Mouse (Mus musculus): ENCODE data around the gene Nek11. TPM values are rescaled to one million over a fixed set of nuclear protein-coding genes. Genes with fewer than 3 reads are reported as not detected.
A peak's percentile ranks its signal among the peaks of the same experiment; 100 is the strongest.

The Nek11 gene
- polyA plus RNA-seq, 1 experiment from 2014 or later, result 2.8 TPM

GRCm38 (mm10) chr9:105257668-105258067 is 137.7 kb downstream of the Nek11 start:
- DNase-seq (ENCODE audit: low spot score) (no peak), ATAC-seq (ENCODE audit: low FRiP score) (no peak)
- H3K9ac ChIP-seq (ENCODE audit: low read depth, low read length), result no peak overlapping the region
- H3K4me3 ChIP-seq (ENCODE audit: low read depth, low read length), result no peak overlapping the region
- H3K4me2 ChIP-seq (replicated peaks; ENCODE audit: low read depth, low read length), result no peak overlapping the region
- WGBS, result 80% methylated on average over 10 of the region's 10 CpGs
- H3K9me3 ChIP-seq (ENCODE audit: control insufficient read depth, low read length), result no peaks in the 10 kb centered on the region
- no peak overlapping the region for H3K27ac ChIP-seq (ENCODE audit: low read depth, low read length)
- no peaks in the 10 kb centered on the region for H3K27me3 ChIP-seq (ENCODE audit: control insufficient read depth, insufficient read depth, low read length)
- H3K36me3 ChIP-seq (ENCODE audit: control insufficient read depth, insufficient read depth, low read length), result no peaks in the 10 kb centered on the region
- H3K4me1 ChIP-seq (replicated peaks; ENCODE audit: control insufficient read depth, insufficient read depth, low read length), result no peaks in the 10 kb centered on the region

GRCm38 (mm10) chr9:105254076-105254475 is 141.2 kb downstream of the Nek11 start:
- no peaks in the 10 kb centered on the region for H3K4me1 ChIP-seq (replicated peaks; ENCODE audit: control insufficient read depth, insufficient read depth, low read length)
- 97% methylated on average over 1 of the region's 1 CpGs for WGBS
- H3K27ac ChIP-seq (ENCODE audit: low read depth, low read length), result no peak overlapping the region
- DNase-seq (ENCODE audit: low spot score), result no peak
- no peaks in the 10 kb centered on the region for H3K27me3 ChIP-seq (ENCODE audit: control insufficient read depth, insufficient read depth, low read length)
- H3K9me3 ChIP-seq (ENCODE audit: control insufficient read depth, low read length), result no peaks in the 10 kb centered on the region
- no peak overlapping the region for H3K4me2 ChIP-seq (replicated peaks; ENCODE audit: low read depth, low read length)
- H3K4me3 ChIP-seq (ENCODE audit: low read depth, low read length), result no peak overlapping the region
- no peaks in the 10 kb centered on the region for H3K36me3 ChIP-seq (ENCODE audit: control insufficient read depth, insufficient read depth, low read length)
- no peak for ATAC-seq (ENCODE audit: low FRiP score)
- no peak overlapping the region for H3K9ac ChIP-seq (ENCODE audit: low read depth, low read length)

- H3K27ac ChIP-seq (ENCODE audit: low read depth, low read length), result no peak overlapping the region
These were observed 142.8 kb downstream of the Nek11 start for GRCm38 (mm10) chr9:105252349-105253041.

GRCm38 (mm10) chr9:105251256-105251655 is 144.1 kb downstream of the Nek11 start:
- H3K9me3 ChIP-seq (ENCODE audit: control insufficient read depth, low read length), result no peaks in the 10 kb centered on the region
- no peak overlapping the region for H3K27ac ChIP-seq (ENCODE audit: low read depth, low read length)
- no peak for ATAC-seq (ENCODE audit: low FRiP score)
- DNase-seq (ENCODE audit: low spot score), result no peak
- H3K27me3 ChIP-seq (ENCODE audit: control insufficient read depth, insufficient read depth, low read length), result no peaks in the 10 kb centered on the region
- no peak overlapping the region for H3K9ac ChIP-seq (ENCODE audit: low read depth, low read length)
- no peak overlapping the region for H3K4me2 ChIP-seq (replicated peaks; ENCODE audit: low read depth, low read length)
- H3K36me3 ChIP-seq (ENCODE audit: control insufficient read depth, insufficient read depth, low read length), result no peaks in the 10 kb centered on the region
- no peak overlapping the region for H3K4me3 ChIP-seq (ENCODE audit: low read depth, low read length)
- 95% methylated on average over 4 of the region's 4 CpGs for WGBS
- no peaks in the 10 kb centered on the region for H3K4me1 ChIP-seq (replicated peaks; ENCODE audit: control insufficient read depth, insufficient read depth, low read length)

More at GRCm38 (mm10) chr9:105252349-105253041, 142.8 kb downstream of the Nek11 start:
- Histone ChIP-seq H3K27me3 (ENCODE audit: control insufficient read depth, insufficient read depth, low read length) (no peaks in the 10 kb centered on the region), H3K4me3 (ENCODE audit: low read depth, low read length) (no peak overlapping the region), H3K4me1 (replicated peaks; ENCODE audit: control insufficient read depth, insufficient read depth, low read length) (no peaks in the 10 kb centered on the region), H3K4me2 (replicated peaks; ENCODE audit: low read depth, low read length) (no peak overlapping the region), H3K9ac (ENCODE audit: low read depth, low read length) (no peak overlapping the region), H3K36me3 (ENCODE audit: control insufficient read depth, insufficient read depth, low read length) (no peaks in the 10 kb centered on the region), H3K9me3 (ENCODE audit: control insufficient read depth, low read length) (no peaks in the 10 kb centered on the region)
- 71% methylated on average over 4 of the region's 4 CpGs for WGBS
- ATAC-seq (ENCODE audit: low FRiP score), result no peak
- DNase-seq (ENCODE audit: low spot score), result no peak

GRCm38 (mm10) chr9:105244024-105244423 is 151.3 kb downstream of the Nek11 start:
- ATAC-seq (ENCODE audit: low FRiP score), result no peak
- peak; percentile 60 for DNase-seq (ENCODE audit: low spot score)
- 31% methylated on average over 5 of the region's 5 CpGs for WGBS
- Histone ChIP-seq H3K4me2 (replicated peaks; ENCODE audit: low read depth, low read length) (no peak overlapping the region), H3K9me3 (ENCODE audit: control insufficient read depth, low read length) (no peaks in the 10 kb centered on the region), H3K27ac (ENCODE audit: low read depth, low read length) (no peak overlapping the region), H3K36me3 (ENCODE audit: control insufficient read depth, insufficient read depth, low read length) (no peaks in the 10 kb centered on the region), H3K4me3 (ENCODE audit: low read depth, low read length) (no peak overlapping the region), H3K9ac (ENCODE audit: low read depth, low read length) (no peak overlapping the region), H3K27me3 (ENCODE audit: control insufficient read depth, insufficient read depth, low read length) (no peaks in the 10 kb centered on the region), H3K4me1 (replicated peaks; ENCODE audit: control insufficient read depth, insufficient read depth, low read length) (no peaks in the 10 kb centered on the region)

GRCm38 (mm10) chr9:105214434-105214833 is 180.9 kb downstream of the Nek11 start:
- H3K27me3 ChIP-seq (ENCODE audit: control insufficient read depth, insufficient read depth, low read length), result no peaks in the 10 kb centered on the region
- DNase-seq (ENCODE audit: low spot score) (peak; percentile 1), ATAC-seq (ENCODE audit: low FRiP score) (no peak)
- WGBS, result 60% methylated on average over 4 of the region's 4 CpGs
- no peaks in the 10 kb centered on the region for H3K4me1 ChIP-seq (replicated peaks; ENCODE audit: control insufficient read depth, insufficient read depth, low read length)
- no peak overlapping the region for H3K4me3 ChIP-seq (ENCODE audit: low read depth, low read length)
- no peaks in the 10 kb centered on the region for H3K36me3 ChIP-seq (ENCODE audit: control insufficient read depth, insufficient read depth, low read length)
- H3K27ac ChIP-seq (ENCODE audit: low read depth, low read length), result no peak overlapping the region
- H3K4me2 ChIP-seq (replicated peaks; ENCODE audit: low read depth, low read length), result no peak overlapping the region
- H3K9ac ChIP-seq (ENCODE audit: low read depth, low read length), result no peak overlapping the region
- H3K9me3 ChIP-seq (ENCODE audit: control insufficient read depth, low read length), result no peaks in the 10 kb centered on the region

GRCm38 (mm10) chr9:105200305-105200704 is 195.0 kb downstream of the Nek11 start:
- ATAC-seq (ENCODE audit: low FRiP score) (no peak), DNase-seq (ENCODE audit: low spot score) (no peak)
- 55% methylated on average over 1 of the region's 1 CpGs for WGBS
- no peak overlapping the region for H3K9ac ChIP-seq (ENCODE audit: low read depth, low read length)
- H3K9me3 ChIP-seq (ENCODE audit: control insufficient read depth, low read length), result no peaks in the 10 kb centered on the region
- H3K4me3 ChIP-seq (ENCODE audit: low read depth, low read length), result no peak overlapping the region
- no peaks in the 10 kb centered on the region for H3K4me1 ChIP-seq (replicated peaks; ENCODE audit: control insufficient read depth, insufficient read depth, low read length)
- H3K36me3 ChIP-seq (ENCODE audit: control insufficient read depth, insufficient read depth, low read length), result no peaks in the 10 kb centered on the region
- no peaks in the 10 kb centered on the region for H3K27me3 ChIP-seq (ENCODE audit: control insufficient read depth, insufficient read depth, low read length)
- H3K27ac ChIP-seq (ENCODE audit: low read depth, low read length), result no peak overlapping the region
- no peak overlapping the region for H3K4me2 ChIP-seq (replicated peaks; ENCODE audit: low read depth, low read length)

GRCm38 (mm10) chr9:105186725-105187124 is 208.6 kb downstream of the Nek11 start:
- Histone ChIP-seq H3K27ac (ENCODE audit: low read depth, low read length) (no peak overlapping the region), H3K36me3 (ENCODE audit: control insufficient read depth, insufficient read depth, low read length) (no peaks in the 10 kb centered on the region), H3K9me3 (ENCODE audit: control insufficient read depth, low read length) (no peaks in the 10 kb centered on the region), H3K4me1 (replicated peaks; ENCODE audit: control insufficient read depth, insufficient read depth, low read length) (no peaks in the 10 kb centered on the region), H3K27me3 (ENCODE audit: control insufficient read depth, insufficient read depth, low read length) (no peaks in the 10 kb centered on the region), H3K4me2 (replicated peaks; ENCODE audit: low read depth, low read length) (no peak overlapping the region), H3K4me3 (ENCODE audit: low read depth, low read length) (no peak overlapping the region), H3K9ac (ENCODE audit: low read depth, low read length) (no peak overlapping the region)
- WGBS, result 79% methylated on average over 3 of the region's 3 CpGs
- DNase-seq (ENCODE audit: low spot score) (no peak), ATAC-seq (ENCODE audit: low FRiP score) (no peak)

- DNase-seq (ENCODE audit: low spot score) (no peak), ATAC-seq (ENCODE audit: low FRiP score) (no peak)
- WGBS, result 90% methylated on average over 3 of the region's 3 CpGs
- Histone ChIP-seq H3K9me3 (ENCODE audit: control insufficient read depth, low read length) (no peaks in the 10 kb centered on the region), H3K4me2 (replicated peaks; ENCODE audit: low read depth, low read length) (no peak overlapping the region), H3K36me3 (ENCODE audit: control insufficient read depth, insufficient read depth, low read length) (no peaks in the 10 kb centered on the region), H3K27me3 (ENCODE audit: control insufficient read depth, insufficient read depth, low read length) (no peaks in the 10 kb centered on the region), H3K4me1 (replicated peaks; ENCODE audit: control insufficient read depth, insufficient read depth, low read length) (no peaks in the 10 kb centered on the region), H3K4me3 (ENCODE audit: low read depth, low read length) (no peak overlapping the region), H3K27ac (ENCODE audit: low read depth, low read length) (no peak overlapping the region), H3K9ac (ENCODE audit: low read depth, low read length) (no peak overlapping the region)
These were observed 212.9 kb downstream of the Nek11 start for GRCm38 (mm10) chr9:105182392-105182791.

Measured in hindbrain, embryonic 11.5 days (tissue).